Mouse (Mus musculus) right cerebral cortex, postnatal 25 days (tissue): Measurements from ENCODE around the gene Tm9sf2.

Experiments used
- DNase-seq: peaks from one replicate; pipeline ENCODE4 v3.0.0; 2022

Gene Tm9sf2

DNA sequence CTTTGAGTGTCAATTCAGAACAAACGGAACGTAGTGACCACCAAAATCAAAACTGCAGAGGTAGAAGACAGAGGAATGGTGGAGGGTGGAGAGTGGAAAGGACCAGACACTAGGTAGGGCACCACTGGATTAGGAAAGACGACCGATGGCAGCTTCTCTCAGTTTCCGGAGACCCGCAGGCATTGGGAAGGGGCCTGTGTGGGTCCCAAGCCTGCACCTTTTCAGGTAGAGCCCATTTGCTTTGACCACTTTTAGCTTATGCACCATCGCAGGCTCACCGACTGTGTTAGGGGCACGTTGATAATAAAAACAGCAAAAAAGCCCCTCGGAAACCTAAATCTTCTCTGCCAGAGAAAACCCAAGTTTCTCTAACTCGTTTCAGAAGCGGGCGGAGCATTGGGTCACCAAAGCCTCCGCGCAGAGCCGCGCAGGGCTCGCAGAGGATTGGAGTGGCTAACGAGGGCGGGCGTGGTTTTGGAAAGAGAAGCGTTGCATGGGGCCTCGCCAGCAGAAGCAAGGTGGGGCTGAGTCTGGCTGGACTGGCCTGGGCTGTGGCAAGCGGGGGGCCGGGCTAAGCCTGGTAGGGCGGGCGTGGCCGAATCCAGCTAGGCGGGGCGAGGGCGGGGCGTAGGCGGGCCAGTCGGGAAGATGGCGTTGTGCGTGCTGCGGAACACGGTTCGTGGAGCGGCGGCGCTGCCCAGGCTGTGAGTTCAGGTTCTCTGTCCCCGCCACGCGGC lies 74.4 kb downstream of the Tm9sf2 start, which contains the start of gene Clybl:
Gene Clybl, plus strand, starts transcription at position 627 of the 737 bp plus-strand sequence.
- peak; percentile 93 for DNase-seq

DNA sequence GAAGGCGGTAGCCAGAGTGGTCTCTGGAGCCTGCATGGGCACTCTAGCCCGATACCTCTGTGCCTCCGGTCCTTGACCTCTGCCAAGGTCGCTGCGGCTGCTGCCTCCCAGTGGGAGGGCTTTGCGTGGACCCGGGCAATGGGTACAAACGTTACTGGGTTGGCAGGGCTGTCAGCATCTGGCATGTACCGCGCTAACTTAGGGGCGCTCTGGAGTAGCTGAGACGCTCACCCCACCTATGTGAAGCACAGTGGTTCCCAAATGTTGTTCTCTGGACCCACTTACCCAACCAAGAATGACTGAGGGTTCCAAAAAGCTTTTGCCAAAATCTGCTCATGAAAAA lies 74.9 kb downstream of the Tm9sf2 start:
- DNase-seq, result no peak

DNA sequence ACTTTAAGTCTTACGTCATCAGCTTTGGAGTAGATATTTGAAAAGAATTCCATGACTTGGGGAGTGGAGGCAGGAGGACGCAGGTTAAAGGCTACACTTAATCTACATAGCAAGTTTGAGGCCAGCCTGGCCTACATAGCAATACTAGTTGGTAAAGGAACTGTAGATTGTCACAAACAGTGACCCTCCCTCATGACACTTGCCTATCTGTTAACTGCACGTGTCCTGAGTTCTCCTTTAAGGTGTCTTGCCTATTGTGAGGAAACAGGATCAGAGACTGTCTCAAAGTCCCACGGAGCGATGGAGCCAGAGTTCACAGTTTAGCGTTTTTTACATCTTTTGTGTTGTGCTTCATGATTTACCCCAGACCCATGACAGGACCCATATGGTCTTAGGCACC lies 75.4 kb downstream of the Tm9sf2 start:
- DNase-seq, result no peak

DNA sequence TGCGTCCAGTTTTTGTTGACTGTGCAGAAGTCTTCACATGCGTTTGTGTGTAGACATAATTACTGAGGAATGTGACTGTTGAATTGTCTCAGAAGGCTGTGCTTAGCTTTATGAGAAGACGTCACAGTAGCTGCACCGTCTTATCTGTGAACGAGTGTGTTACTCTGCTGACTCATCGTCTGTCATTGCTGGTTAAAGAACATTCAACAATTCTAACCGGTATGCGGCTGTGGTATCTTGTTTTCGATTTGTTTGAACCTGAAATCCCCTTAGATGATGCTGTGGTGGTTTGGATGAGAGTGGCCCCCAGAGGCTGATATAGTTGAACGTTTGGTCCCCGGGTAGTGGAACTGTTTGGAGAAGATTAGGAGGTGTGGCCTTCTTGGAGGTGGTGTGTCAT lies 77.1 kb downstream of the Tm9sf2 start:
- no peak for DNase-seq

DNA sequence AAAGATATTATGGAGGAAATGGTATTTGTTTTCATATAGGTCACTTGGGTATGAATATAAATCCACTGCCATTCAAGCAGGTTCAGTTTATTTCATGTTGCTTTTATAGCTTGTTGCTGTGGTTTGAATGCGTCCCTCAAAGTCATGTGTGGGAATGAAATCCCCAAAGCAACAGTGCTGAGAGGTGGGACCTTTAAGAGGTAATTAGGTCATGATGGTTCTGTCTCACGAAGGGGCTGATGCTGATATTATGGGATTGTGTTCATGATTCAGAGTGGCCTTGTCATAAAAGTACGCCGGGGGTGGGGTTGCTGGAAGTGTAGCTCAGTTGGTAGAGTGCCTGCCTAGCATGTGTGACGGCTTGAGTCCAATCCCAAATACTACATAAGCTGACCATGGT lies 81.4 kb downstream of the Tm9sf2 start:
- DNase-seq, result no peak

DNA sequence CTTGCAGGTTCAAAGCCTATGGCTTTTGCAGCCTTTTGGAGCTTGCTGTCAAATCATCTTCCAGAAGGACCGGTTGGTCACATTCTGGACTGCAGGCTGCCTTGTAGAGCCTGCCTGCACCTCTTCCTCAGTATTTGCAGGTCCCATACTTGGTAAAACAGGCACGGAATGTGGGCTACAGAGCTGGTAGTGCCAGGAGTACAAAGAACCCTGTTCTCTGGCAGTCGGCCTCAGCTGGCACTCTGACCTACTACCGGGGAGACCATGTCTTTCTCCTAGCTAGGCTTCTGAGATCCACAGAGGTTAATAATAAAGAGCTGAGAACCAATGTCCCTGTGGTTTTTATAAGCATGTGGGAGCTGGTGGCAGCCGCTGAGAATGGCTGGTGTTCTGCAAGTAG lies 83.1 kb downstream of the Tm9sf2 start:
- no peak for DNase-seq

DNA sequence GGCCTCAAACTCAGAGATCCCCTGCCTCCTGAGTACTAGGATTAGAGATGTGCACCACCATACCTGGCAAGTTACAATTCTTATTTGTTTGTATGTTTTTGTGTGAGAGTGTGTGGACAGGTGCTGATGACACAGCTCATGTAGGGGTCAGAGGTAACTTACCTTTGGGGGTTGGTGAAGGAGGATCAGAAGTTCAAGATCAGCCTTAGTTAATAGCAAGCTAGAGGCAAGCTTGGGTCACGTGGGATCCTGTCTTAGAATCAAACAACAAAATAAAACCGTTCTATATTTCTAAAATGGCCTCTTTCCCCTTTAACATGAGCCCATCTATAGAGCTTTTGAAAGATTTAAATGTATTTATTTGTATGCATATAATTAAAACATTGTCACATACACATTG lies 83.7 kb downstream of the Tm9sf2 start:
- no peak for DNase-seq

DNA sequence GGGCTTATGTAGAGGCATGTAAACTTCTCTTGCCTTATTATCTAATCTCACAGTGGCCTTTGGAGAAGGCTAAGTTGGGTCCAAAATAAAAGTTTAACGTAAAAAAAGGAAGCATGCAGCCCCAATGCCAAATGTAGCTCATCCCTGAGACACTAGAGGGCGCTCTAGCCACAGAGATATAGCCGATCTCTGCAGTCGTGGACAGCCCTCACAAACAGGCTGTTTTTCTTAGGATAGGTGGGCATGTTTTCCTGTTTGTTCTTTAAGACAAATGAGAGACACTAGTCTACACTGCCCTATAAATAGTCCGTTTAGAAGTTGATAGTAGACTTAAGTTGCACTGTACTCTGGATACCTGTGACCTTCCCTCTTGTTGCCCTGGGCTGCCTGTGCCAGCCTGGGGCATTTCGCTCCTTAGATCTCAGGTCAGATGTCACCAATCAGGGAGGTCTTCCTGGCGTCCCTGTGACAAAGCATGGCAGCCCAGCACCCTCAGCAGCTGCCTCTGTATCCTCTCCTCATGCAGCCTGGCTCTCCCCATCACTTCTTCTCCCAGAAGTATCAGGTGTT lies 84.2 kb downstream of the Tm9sf2 start:
- peak; percentile 42 for DNase-seq

DNA sequence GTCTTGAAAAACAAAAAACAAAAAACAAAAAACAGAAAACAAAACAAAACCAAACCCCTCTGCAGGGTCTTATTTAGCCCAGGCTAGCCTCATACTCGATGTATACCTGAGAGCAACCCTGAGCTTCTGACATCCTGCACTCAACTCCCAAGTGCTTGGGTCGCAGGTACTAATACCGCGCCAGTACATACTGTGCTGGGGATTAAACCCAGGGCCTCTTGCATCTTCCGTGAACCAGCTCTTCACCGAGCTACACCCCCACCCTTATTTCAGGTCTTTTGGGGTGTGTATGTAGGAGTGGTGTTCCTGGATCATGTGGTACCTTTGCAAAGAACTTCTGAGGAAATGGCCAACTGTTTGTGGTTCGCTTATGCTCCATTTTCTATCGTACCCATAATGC lies 87.8 kb downstream of the Tm9sf2 start:
- DNase-seq, result no peak

DNA sequence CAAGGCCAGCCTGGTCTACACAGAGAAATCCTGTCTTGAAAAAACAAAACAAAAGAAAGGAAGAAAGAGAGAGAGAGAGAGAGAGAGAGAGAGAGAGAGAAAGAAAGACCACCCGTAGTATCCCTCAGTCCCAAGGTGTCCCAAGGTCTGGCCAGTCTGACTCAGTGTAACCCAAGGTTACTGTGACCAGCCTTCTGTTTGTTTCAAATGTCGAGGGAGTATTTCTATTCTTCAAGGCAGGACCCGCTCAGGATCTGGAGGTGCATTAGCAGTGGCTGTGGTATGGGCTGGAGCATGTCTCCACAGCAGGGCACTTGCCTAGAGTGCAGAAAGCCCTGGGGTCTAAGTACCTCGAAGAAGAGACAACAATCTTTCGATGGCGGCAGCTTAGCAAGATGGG lies 90.0 kb downstream of the Tm9sf2 start:
- no peak for DNase-seq

DNA sequence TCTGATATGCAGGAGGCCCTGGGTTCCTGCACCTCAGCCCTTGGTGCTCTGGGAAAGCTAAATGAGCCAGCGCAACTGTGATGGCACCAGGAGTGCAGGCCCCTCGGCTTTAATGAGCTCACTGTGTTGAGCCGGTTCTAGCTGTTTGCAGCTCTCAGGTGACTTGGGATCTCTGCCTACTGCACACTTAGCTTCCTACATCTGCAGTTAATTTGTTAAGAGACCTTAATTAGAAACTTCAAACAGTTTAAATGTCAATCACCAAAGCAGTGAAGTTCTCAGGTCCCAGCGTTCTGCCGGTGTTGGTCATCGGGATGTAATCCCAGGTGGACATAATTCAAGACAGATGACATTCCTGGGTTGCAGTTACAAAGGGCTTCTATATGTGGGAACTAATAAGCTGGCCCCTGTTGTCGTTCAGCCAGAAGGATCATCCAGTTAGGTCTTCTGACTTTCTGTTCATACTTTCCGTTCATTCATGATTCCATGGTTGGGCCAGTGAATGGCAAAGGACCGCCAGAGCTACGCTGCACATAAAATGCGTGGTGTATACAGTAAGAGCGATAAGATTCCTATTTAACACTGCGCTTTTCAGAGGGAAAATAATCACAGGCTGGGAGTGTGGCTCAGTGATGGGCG lies 93.5 kb downstream of the Tm9sf2 start:
- DNase-seq, result no peak

DNA sequence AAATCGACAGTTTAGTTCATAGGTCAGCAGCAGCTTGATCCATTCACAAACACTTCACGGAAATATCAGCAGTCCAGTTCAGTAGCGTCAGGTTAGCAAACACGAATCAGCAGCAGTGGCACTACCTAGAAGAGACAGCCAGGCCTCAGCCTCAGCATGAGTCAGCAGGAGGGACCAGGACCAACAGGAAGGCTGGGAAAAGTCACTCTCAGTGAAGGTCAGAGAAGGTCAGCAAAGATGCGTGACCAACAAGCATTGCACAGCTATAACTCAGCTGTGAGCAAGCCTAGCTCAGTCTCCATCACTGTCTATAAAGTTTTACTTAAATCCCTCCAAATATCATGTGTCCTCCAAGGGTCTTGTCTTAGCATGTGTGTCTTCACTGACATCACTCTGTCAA lies 102.3 kb downstream of the Tm9sf2 start:
- DNase-seq, result no peak
